ENCODE assay signal across 1 mouse cellular context in genomic region chr3:90253653-90254418, GRCm38 (mm10).
TF ChIP-seq lines count a peak whose summit lies in the region.

Crtc2 (plus strand) TSS chr3:90254163.

TF ChIP-seq in CH12.LX, 34 proteins besides CTCF, POLR2A, EP300 and RAD21 (continued from another document):
- TF ChIP-seq UBTF (IDR thresholded peaks at IDR 0.05; ENCODE audit: low read depth, low read length) (0 out of 2 replicates have a peak, but pooled peaks have one; percentile 50), BHLHE40 (IDR thresholded peaks at IDR 0.05; ENCODE audit: low read depth, low read length) (peak; percentile 93), SMC3 (IDR thresholded peaks at IDR 0.05; ENCODE audit: low read depth, low read length) (no peak), MEF2A (IDR thresholded peaks at IDR 0.05; ENCODE audit: borderline replicate concordance, low read depth, low read length) (no peak), MAZ (IDR thresholded peaks at IDR 0.05; ENCODE audit: low read depth, low read length) (peak; percentile 90), ZC3H11A (IDR thresholded peaks at IDR 0.05; ENCODE audit: low read depth, low read length) (no peak), RCOR1 (conservative IDR thresholded peaks at IDR 0.05; ENCODE audit: low read depth, low read length) (no peak), KAT2A (IDR thresholded peaks at IDR 0.05; ENCODE audit: insufficient replicate concordance, low read length) (peak; percentile 99), ZKSCAN1 (IDR thresholded peaks at IDR 0.05; ENCODE audit: borderline replicate concordance, low read depth, low read length) (no peak), IRF4 (IDR thresholded peaks at IDR 0.05; ENCODE audit: low read depth, low read length) (peak; percentile 42; the same call in 1 of the 2 replicates), ELF1 (IDR thresholded peaks at IDR 0.05; ENCODE audit: low read depth, low read length) (peak; percentile 96), POLR2AphosphoS2 (IDR thresholded peaks at IDR 0.05; ENCODE audit: low read depth, low read length) (no peak)
